Mouse (Mus musculus) heart, embryonic 15.5 days (tissue): ENCODE measurements at regions not wholly inside any gene's neighbourhood (a gene's known extent, or its start where the extent isn't known, plus 50 kb on each side); places are given as distances from the start of the nearest gene placed in this dataset.

Source experiments
- ATAC-seq: fragments of 200-750 bp; cut with Nextera tagmentation; replicated peaks from 2 replicates; pipeline ENCODE4 v1.8.0; 2017; ENCODE audit warnings: low read depth, moderate TSS enrichment; ENCODE audit not compliant: insufficient number of reproducible peaks, insufficient read depth, low FRiP score
- H3K27ac ChIP-seq: fragments of 300-500 bp; sonication (generic); 2 replicates; pipeline ENCODE4 v1.5.1; 2015; ENCODE audit warnings: mild to moderate bottlenecking, inconsistent platforms
- H3K27me3 ChIP-seq: fragments of 300-500 bp; sonication (generic); 2 replicates; pipeline ENCODE4 v1.6.1; 2015; ENCODE audit warnings: inconsistent platforms
- H3K36me3 ChIP-seq: fragments of 300-500 bp; sonication (generic); 2 replicates; pipeline ENCODE4 v1.6.1; 2015; ENCODE audit warnings: mild to moderate bottlenecking, inconsistent platforms
- H3K4me1 ChIP-seq: fragments of 300-500 bp; sonication (generic); replicated peaks from 2 replicates; pipeline ENCODE4 v1.6.1; 2015; ENCODE audit warnings: inconsistent platforms
- H3K4me2 ChIP-seq: fragments of 300-500 bp; sonication (generic); 2 replicates; pipeline ENCODE4 v1.6.1; 2015; ENCODE audit warnings: inconsistent platforms, mild to moderate bottlenecking, moderate library complexity
- H3K4me3 ChIP-seq: fragments of 300-500 bp; sonication (generic); 2 replicates; pipeline ENCODE4 v1.5.1; 2015; ENCODE audit warnings: mild to moderate bottlenecking, inconsistent platforms
- H3K9ac ChIP-seq: fragments of 300-500 bp; sonication (generic); 2 replicates; pipeline ENCODE4 v1.6.1; 2015; ENCODE audit warnings: mild to moderate bottlenecking, inconsistent platforms
- H3K9me3 ChIP-seq: fragments of 300-500 bp; sonication (generic); replicated peaks from 2 replicates; pipeline ENCODE4 v1.6.1; 2016; ENCODE audit warnings: inconsistent platforms
- WGBS: fragments of 180-500 bp; shearing (Covaris S2); methylation state at CpG from one replicate; pipeline ENCODE4 v1.1.7; 2015; ENCODE audit warnings: mixed read lengths; 5-methylcytosine and 5-hydroxymethylcytosine counted together

- no peak overlapping the region for H3K4me2 ChIP-seq
- no peak overlapping the region for H3K27ac ChIP-seq
- no peak overlapping the region for H3K9ac ChIP-seq
- no peak overlapping the region for H3K4me3 ChIP-seq
- no peaks in the 10 kb centered on the region for H3K36me3 ChIP-seq
- no peaks in the 10 kb centered on the region for H3K9me3 ChIP-seq
- ATAC-seq = peak; percentile 62; the same call in 1 of the 2 replicates
- no peaks in the 10 kb centered on the region for H3K27me3 ChIP-seq
- WGBS = 42% methylated on average over 10 of the region's 10 CpGs
- H3K4me1 ChIP-seq = no peaks in the 10 kb centered on the region
Observed at GRCm38 (mm10) chr2:56997500-56997899, 126.3 kb downstream of the Nr4a2 start.

DNA sequence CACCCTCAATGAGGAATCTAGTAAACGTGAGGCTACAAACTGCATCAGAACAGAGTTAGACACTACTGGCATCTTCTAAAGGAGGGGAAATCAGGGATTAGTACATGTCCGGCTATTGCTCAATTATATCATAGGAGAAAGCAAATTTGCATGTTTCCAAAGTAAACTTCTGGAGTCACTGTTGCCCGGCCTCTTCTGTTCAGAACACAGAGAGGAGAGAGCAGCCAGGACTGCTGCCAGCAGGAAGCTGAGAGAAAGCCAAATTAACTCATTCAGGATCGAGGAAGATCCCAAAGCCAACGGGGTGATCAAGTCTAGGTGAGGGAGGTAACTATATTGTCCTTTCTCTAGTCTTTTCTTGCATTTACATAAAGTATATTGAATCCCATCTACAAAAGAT, 131.0 kb downstream of the Nr4a2 start:
- H3K4me3 ChIP-seq = no peak overlapping the region
- ATAC-seq = no peak
- no peak overlapping the region for H3K27ac ChIP-seq
- no peak overlapping the region for H3K9ac ChIP-seq
- no peaks in the 10 kb centered on the region for H3K36me3 ChIP-seq
- WGBS = 64% methylated on average over 5 of the region's 5 CpGs
- no peak overlapping the region for H3K4me2 ChIP-seq
- no peaks in the 10 kb centered on the region for H3K4me1 ChIP-seq
- no peaks in the 10 kb centered on the region for H3K27me3 ChIP-seq
- H3K9me3 ChIP-seq = no peaks in the 10 kb centered on the region

GRCm38 (mm10) chr2:56991821-56992220, 132.0 kb downstream of the Nr4a2 start:
- no peaks in the 10 kb centered on the region for H3K36me3 ChIP-seq
- H3K9ac ChIP-seq = no peak overlapping the region
- no peak overlapping the region for H3K27ac ChIP-seq
- WGBS = 79% methylated on average over 3 of the region's 3 CpGs
- ATAC-seq = no peak
- H3K27me3 ChIP-seq = no peaks in the 10 kb centered on the region
- no peaks in the 10 kb centered on the region for H3K9me3 ChIP-seq
- no peaks in the 10 kb centered on the region for H3K4me1 ChIP-seq
- no peak overlapping the region for H3K4me3 ChIP-seq
- H3K4me2 ChIP-seq = no peak overlapping the region

- Histone ChIP-seq H3K36me3 (no peaks in the 10 kb centered on the region), H3K9ac (no peak overlapping the region), H3K4me3 (no peak overlapping the region), H3K27ac (no peak overlapping the region), H3K9me3 (no peaks in the 10 kb centered on the region), H3K4me2 (no peak overlapping the region), H3K27me3 (no peaks in the 10 kb centered on the region), H3K4me1 (no peaks in the 10 kb centered on the region)
- WGBS = 57% methylated on average over 9 of the region's 9 CpGs
- no peak for ATAC-seq
Observed at GRCm38 (mm10) chr2:56990768-56991167, 133.0 kb downstream of the Nr4a2 start.

GRCm38 (mm10) chr2:56983167-56983566, 140.6 kb downstream of the Nr4a2 start:
- Histone ChIP-seq H3K4me1 (no peaks in the 10 kb centered on the region), H3K4me2 (no peak overlapping the region), H3K27me3 (no peaks in the 10 kb centered on the region), H3K27ac (no peak overlapping the region), H3K4me3 (no peak overlapping the region), H3K36me3 (no peaks in the 10 kb centered on the region), H3K9ac (no peak overlapping the region), H3K9me3 (no peaks in the 10 kb centered on the region)
- WGBS = 67% methylated on average over 4 of the region's 4 CpGs
- no peak for ATAC-seq

DNA sequence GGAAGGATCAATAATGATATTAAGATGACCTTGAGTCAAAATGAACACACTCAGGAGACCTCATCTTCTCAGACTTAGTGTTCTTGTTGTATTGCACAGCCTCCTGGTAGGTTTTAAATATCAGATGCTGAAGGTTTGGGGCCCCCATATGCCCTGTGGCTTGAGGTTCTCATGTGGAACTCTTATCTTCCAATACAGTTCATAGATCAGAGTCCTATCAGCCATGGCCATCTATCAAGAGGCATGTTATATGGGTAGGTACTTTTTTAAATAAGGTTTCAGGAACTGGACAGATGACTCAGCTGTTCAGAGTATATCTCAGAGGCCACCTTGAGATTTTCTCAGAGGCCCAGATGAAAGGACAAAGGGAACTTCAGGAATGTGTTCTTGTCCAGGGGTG, 143.2 kb downstream of the Nr4a2 start:
- H3K9ac ChIP-seq = no peak overlapping the region
- H3K36me3 ChIP-seq = no peaks in the 10 kb centered on the region
- H3K27ac ChIP-seq = no peak overlapping the region
- H3K4me2 ChIP-seq = no peak overlapping the region
- H3K4me1 ChIP-seq = no peaks in the 10 kb centered on the region
- no peak for ATAC-seq
- no peaks in the 10 kb centered on the region for H3K9me3 ChIP-seq
- no peak overlapping the region for H3K4me3 ChIP-seq
- H3K27me3 ChIP-seq = no peaks in the 10 kb centered on the region

- no peak for ATAC-seq
- H3K9ac ChIP-seq = no peak overlapping the region
- 64% methylated on average over 1 of the region's 1 CpGs for WGBS
- H3K4me2 ChIP-seq = no peak overlapping the region
- H3K27ac ChIP-seq = no peak overlapping the region
- no peaks in the 10 kb centered on the region for H3K27me3 ChIP-seq
- H3K9me3 ChIP-seq = no peaks in the 10 kb centered on the region
- H3K4me3 ChIP-seq = no peak overlapping the region
- no peaks in the 10 kb centered on the region for H3K36me3 ChIP-seq
- no peaks in the 10 kb centered on the region for H3K4me1 ChIP-seq
Observed at GRCm38 (mm10) chr2:56975680-56976079, 148.1 kb downstream of the Nr4a2 start.

- no peak overlapping the region for H3K27ac ChIP-seq
- 82% methylated on average over 3 of the region's 3 CpGs for WGBS
- H3K27me3 ChIP-seq = no peaks in the 10 kb centered on the region
- no peaks in the 10 kb centered on the region for H3K36me3 ChIP-seq
- H3K4me2 ChIP-seq = no peak overlapping the region
- ATAC-seq = no peak
- no peak overlapping the region for H3K4me3 ChIP-seq
- H3K9me3 ChIP-seq = no peaks in the 10 kb centered on the region
- no peak overlapping the region for H3K9ac ChIP-seq
- no peaks in the 10 kb centered on the region for H3K4me1 ChIP-seq
Observed at GRCm38 (mm10) chr2:56963937-56964695, 159.7 kb downstream of the Nr4a2 start.

DNA sequence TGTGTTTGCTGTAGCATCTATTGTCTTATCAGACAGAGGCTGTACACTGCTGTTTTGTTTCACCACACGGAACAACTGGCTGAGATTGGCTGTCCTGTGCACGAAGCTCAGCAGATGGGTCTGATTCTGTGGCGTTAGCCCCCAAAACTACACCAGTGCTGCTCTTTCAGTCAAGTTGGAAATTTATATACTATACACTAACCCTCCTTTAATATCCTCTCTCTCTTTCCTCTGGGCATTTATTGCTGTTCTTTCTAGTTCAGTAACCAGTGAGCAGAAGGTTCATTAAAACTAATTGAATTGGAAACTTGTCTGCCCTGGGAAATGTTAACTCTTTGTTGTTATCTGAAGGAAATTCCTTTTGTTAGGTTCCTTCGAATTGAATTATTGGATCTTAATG, 164.1 kb downstream of the Nr4a2 start:
- H3K4me1 ChIP-seq = no peaks in the 10 kb centered on the region
- no peak overlapping the region for H3K4me2 ChIP-seq
- no peaks in the 10 kb centered on the region for H3K27me3 ChIP-seq
- 76% methylated on average over 4 of the region's 4 CpGs for WGBS
- no peaks in the 10 kb centered on the region for H3K36me3 ChIP-seq
- no peak overlapping the region for H3K4me3 ChIP-seq
- no peaks in the 10 kb centered on the region for H3K9me3 ChIP-seq
- no peak for ATAC-seq
- H3K9ac ChIP-seq = no peak overlapping the region
- no peak overlapping the region for H3K27ac ChIP-seq

- Histone ChIP-seq H3K4me3 (no peak overlapping the region), H3K4me2 (no peak overlapping the region), H3K36me3 (no peaks in the 10 kb centered on the region), H3K27ac (no peak overlapping the region), H3K9me3 (no peaks in the 10 kb centered on the region), H3K4me1 (no peaks in the 10 kb centered on the region), H3K27me3 (no peaks in the 10 kb centered on the region), H3K9ac (no peak overlapping the region)
- 77% methylated on average over 8 of the region's 8 CpGs for WGBS
- no peak for ATAC-seq
Observed at GRCm38 (mm10) chr2:56953337-56953736, 170.5 kb downstream of the Nr4a2 start.

GRCm38 (mm10) chr2:56912531-56912930, 211.3 kb downstream of the Nr4a2 start:
- Histone ChIP-seq H3K9me3 (no peaks in the 10 kb centered on the region), H3K36me3 (no peaks in the 10 kb centered on the region), H3K4me3 (no peak overlapping the region), H3K4me2 (no peak overlapping the region), H3K4me1 (no peaks in the 10 kb centered on the region), H3K27ac (no peak overlapping the region), H3K9ac (no peak overlapping the region), H3K27me3 (no peaks in the 10 kb centered on the region)
- no peak for ATAC-seq
- WGBS = 79% methylated on average over 5 of the region's 5 CpGs

GRCm38 (mm10) chr2:56909096-56909865, 214.5 kb downstream of the Nr4a2 start:
- Histone ChIP-seq H3K4me2 (no peak overlapping the region), H3K9me3 (no peaks in the 10 kb centered on the region), H3K27ac (no peak overlapping the region), H3K36me3 (no peaks in the 10 kb centered on the region), H3K4me1 (no peaks in the 10 kb centered on the region), H3K4me3 (no peak overlapping the region), H3K27me3 (no peaks in the 10 kb centered on the region), H3K9ac (no peak overlapping the region)
- no peak for ATAC-seq
- 75% methylated on average over 2 of the region's 2 CpGs for WGBS
